Mouse (Mus musculus) NIH3T3 (cell line): ENCODE measurements around the gene Bfsp1.

Experiments used
- DNase-seq: peaks from one replicate; pipeline ENCODE4 v3.0.0-alpha.2; 2012; ENCODE audit warnings: low read depth

Bfsp1 gene

GRCm38 (mm10) chr2:143853447-143853846 lies 9.5 kb downstream of the Bfsp1 start:
- no peak for DNase-seq

DNA sequence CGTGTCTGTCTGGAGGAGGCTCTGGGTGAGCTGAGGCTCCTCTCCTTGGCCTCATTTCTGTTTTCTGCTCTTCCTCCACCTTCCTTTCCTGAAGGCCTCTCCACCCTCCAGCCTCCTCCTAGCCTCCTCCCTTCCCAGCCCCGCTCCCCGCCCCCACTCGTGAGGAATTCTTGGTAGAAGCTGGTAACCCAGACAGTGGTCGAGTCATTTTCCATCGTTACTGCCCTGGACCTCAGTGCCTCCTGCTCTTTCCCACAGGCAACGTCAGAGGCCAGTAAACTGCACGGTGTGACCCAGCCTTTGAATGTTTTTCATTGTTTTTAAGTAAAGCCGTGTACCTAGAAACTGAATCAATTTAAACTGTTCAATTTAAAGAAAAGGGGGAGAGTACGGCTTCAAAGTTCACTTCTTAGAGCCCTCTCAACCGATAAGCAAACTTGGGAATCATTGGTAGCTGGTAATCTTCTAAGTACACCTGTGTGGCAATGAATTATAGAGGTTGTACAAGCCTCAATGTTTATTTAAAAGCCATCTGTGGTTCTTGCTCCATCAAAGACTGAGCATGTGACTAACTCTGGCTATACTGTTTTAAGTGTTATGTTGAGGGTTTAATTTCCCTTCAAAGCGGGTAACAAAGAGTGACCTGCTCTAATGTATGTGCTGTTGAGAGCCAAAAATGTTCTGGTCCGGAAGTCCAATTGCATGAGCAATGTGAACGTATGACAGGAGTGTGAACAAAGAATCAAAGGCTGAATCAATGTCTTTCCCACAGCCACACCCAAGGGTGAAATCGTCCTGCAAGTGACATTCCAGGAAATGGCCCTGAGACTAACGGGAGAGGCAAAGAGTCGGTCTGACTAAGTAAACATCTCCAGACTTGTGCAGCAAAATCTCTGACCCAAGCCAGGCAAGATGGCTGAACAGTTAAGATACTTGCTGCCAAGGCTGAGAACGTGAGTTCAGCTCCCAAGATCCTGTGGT lies 10.4 kb downstream of the Bfsp1 start:
- DNase-seq, result no peak

DNA sequence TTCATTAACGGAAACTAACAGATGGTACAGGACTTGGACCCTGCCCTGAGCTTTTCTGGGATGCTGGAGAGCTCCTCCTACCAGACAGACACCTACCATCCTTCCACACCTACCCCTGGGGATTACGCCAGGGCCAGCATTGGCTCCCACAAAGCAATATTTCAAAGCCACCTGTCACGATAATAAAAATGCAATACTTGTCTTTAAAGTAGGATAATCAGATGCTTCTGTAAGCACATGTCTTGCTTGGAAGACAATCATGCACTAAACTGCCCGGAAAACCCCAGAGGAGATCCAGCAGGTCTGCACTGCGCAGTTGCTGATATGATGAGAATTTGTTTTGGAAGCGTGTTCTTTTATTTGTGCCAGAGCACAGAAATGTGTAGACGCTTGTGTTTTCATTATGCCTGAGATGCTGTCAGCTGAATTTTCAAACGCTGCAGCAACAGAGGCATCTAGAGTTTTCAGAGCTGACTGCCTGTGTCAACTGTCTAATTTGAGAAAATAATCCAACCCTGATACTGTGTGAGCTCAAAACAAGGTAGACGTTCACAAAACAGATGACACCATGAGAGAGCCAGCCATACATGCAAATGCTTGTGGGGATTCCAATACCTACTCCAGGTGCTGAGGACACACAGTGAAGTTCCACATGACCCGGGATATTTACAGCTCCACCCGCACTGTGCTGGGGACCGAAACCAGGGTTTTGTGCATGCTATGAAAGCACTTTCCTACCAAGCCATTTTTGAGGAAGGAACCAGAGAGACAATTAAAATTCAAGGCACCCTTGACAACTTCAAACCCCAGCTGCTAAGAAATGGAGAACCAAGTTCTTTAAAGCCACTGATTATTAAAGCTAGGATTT lies 11.4 kb downstream of the Bfsp1 start:
- no peak for DNase-seq

DNA sequence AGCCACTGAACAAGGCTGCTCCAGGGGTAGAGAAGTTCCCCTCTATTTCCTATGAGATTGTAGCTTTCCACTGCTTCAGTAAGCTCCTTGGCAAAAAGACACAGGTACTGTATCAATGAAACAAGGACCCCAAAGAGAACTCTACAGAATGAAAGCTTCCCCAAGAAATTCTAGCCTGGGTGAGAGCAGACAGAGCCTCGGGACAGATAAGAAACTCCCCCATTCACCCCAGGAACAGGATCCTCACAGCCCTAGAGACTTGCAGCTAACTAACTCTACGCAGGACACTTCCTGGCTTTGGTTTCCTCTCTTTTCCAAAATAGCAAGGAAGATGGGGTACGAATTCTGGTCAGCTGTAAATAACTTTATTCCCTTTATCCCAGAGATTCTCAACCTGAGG lies 15.7 kb downstream of the Bfsp1 start:
- no peak for DNase-seq

DNA sequence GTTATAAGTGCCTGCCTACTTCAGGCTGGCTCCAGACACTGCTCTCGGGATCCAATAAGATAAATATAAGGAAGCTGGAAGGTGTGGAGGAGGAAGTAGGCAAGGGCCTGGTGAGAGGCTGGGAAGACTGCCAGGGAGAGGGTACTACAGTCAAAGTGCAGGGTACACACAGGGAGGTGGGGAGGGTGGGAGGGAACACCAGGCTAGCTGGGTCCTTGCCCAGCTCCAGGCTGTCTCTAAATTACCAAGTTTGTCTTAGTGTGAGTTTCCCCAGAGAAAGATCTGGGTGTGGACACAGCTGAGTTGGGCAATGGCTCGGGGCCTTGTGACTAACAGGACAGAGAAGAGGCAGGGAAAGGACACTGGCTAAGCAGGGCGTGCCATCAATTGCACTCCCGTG lies 16.2 kb downstream of the Bfsp1 start:
- peak; percentile 41 for DNase-seq

GRCm38 (mm10) chr2:143844779-143845178 lies 18.2 kb downstream of the Bfsp1 start:
- DNase-seq, result no peak

GRCm38 (mm10) chr2:143841536-143841935 lies 21.4 kb downstream of the Bfsp1 start:
- DNase-seq, result no peak

- no peak for DNase-seq
These were observed 22.1 kb downstream of the Bfsp1 start for GRCm38 (mm10) chr2:143840895-143841294.

- no peak for DNase-seq
These were observed 23.5 kb downstream of the Bfsp1 start for GRCm38 (mm10) chr2:143839458-143839857.

- DNase-seq, result peak; percentile 67
These were observed 24.3 kb downstream of the Bfsp1 start for GRCm38 (mm10) chr2:143838698-143839097.

GRCm38 (mm10) chr2:143837291-143837701 lies 25.7 kb downstream of the Bfsp1 start:
- peak; percentile 86 for DNase-seq

- peak; percentile 9 for DNase-seq
These were observed 27.2 kb downstream of the Bfsp1 start for GRCm38 (mm10) chr2:143835820-143836219.

DNA sequence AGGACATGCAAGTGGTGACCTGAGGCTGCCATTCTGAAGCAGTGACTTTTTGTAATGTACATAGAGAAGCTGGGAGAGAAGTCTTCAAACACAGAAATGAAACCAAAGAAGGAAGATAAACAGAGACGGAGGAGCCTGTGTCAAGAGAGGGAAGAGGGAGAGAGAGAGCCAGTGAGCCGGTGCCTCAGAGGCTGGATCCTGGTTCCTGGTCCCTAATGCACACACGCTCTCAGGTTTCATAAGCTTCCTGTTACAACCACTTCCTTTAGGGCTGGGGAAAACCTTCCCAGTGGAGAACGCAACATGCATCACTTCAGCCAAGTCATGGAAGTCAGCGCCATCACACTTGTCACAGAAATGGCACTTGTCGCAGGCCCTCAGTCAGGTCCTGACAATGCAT lies 28.9 kb downstream of the Bfsp1 start:
- no peak for DNase-seq

- no peak for DNase-seq
These were observed 30.3 kb downstream of the Bfsp1 start for GRCm38 (mm10) chr2:143832721-143833120.

DNA sequence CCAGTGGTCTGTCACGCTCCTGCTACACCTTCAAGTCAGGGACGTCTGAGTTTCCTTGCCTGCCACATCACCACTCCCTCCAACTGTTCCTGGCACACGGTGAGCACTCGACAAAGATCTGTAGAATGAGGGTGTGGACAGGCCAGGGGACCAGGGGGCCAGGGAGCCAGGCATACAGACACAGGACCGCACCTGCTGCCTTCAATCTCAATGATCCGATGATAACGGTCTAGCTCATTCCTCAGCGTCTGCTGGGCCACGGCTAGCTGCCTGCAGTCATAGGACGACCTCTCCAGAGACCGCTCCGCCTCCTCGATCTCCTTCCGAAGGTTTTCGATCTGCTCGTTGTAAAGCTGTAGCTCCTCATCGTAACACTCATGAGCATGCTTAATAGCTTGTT lies 31.3 kb downstream of the Bfsp1 start:
- DNase-seq, result no peak

GRCm38 (mm10) chr2:143813461-143813860 lies 49.5 kb downstream of the Bfsp1 start:
- DNase-seq, result no peak

DNA sequence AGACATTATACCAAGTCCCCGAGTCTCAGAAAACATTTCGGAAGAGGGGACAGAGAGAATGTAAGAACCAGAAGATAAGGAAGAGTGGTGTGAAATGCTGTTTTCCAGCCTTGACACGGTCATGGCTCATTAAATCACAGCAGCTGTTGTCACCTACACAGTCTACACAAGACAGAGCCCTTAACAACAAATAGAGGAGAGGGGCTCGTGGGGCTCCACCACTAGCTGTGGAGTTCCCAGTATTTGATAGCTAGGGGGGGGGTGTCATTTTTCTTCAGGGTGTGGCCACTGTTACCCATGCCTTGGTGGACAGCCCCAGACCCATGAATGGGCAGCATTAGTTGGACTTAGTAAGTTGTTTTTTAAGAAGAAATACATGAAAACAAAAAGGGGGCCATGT lies 50.7 kb downstream of the Bfsp1 start:
- no peak for DNase-seq

GRCm38 (mm10) chr2:143808789-143809188 lies 54.2 kb downstream of the Bfsp1 start:
- peak; percentile 10 for DNase-seq

DNA sequence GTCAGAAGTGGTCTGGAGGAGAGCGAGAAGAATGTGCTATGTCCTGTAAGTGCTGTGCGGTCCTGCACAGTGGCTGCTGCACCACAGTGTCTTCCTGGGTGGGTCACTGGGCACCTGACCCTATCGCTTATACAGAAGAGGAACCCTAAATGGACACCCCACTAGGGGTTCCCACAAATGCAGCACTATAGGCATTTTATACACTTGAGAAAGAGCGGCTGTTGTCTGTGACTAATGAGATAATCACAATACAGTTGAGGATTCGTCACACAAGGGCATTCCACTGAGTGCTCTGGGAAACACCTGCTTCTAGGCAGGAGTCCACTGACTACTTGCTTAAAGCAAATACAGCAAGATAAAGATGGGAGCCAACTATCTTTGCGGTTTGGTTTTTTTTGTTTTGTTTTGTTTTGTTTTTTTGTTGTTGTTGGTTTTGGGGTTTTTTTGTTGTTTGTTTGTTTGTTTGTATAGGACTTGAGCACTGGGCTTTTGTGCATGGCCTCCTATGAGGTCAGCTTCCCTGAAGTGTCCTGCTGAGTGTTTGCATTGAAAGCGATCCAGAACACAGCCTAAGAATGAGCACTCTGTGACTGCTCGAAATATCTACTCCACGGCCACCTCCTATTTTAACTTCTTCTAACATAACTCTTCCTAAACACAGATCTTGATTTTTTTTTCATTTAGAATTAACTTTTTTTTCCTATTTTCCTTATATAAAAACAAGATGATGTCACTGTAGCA lies 55.9 kb downstream of the Bfsp1 start:
- DNase-seq, result no peak

DNA sequence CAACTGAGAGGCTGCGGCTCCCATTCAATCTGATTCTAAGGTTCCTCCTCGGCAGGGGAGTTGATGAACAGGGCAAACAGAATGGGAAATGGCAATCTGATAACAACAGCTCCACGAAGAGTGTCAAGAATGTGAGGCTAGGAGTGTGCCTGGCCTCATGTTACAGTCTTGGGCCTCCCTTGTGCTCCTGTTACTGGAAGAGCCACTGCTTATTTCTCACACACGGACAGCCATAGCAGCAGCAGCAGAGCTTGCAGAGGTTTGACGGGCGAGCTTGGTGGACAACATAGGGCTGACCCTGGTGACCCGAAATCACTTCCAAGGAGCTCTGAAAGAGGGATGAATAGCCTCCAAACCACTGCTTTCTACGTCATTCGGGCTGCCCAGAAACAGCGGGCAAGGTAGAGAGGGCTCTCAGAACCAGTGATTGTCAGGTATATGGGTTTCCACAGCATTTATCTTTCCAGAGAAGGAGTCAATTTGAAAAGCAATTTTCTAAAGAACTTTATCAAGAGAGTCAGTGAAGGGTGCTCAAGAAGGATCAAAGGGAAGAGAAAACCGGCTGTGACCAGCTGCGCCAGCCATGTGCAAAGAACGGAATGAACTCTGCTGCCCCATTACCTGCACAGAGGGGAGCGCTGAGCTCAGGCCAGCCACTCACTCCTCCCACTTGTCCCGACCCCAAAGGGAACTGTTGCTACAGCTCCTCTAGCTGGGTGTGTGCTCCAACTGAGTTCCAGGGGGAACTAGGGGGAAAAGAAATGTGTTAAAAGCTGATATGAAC lies 56.6 kb downstream of the Bfsp1 start:
- no peak for DNase-seq

DNA sequence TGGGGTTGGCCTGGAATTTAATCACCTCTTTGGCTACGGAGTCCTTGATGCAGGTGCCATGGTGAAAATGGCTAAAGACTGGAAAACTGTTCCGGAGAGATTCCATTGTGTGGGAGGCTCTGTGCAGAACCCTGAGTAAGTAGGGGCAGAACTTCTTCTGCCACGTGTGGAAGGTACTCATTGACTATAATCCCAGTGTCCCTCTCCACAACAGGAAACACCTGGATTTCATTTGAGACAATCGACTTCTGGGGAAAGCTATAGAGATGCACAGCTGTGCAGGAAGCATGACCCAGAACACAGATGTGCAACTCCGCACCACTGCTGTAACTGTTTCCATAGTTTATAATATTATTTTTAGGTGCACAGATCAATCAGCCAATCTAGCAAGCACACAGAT lies 61.9 kb downstream of the Bfsp1 start:
- DNase-seq, result no peak
